Mouse (Mus musculus): Measurements from ENCODE around the gene Tmem269. TPM values are rescaled to one million over a fixed set of nuclear protein-coding genes. Genes with fewer than 3 reads are reported as not detected.

Gene Tmem269
- polyA plus RNA-seq, 1 experiment from 2014 or later, result 0.07 TPM

DNA sequence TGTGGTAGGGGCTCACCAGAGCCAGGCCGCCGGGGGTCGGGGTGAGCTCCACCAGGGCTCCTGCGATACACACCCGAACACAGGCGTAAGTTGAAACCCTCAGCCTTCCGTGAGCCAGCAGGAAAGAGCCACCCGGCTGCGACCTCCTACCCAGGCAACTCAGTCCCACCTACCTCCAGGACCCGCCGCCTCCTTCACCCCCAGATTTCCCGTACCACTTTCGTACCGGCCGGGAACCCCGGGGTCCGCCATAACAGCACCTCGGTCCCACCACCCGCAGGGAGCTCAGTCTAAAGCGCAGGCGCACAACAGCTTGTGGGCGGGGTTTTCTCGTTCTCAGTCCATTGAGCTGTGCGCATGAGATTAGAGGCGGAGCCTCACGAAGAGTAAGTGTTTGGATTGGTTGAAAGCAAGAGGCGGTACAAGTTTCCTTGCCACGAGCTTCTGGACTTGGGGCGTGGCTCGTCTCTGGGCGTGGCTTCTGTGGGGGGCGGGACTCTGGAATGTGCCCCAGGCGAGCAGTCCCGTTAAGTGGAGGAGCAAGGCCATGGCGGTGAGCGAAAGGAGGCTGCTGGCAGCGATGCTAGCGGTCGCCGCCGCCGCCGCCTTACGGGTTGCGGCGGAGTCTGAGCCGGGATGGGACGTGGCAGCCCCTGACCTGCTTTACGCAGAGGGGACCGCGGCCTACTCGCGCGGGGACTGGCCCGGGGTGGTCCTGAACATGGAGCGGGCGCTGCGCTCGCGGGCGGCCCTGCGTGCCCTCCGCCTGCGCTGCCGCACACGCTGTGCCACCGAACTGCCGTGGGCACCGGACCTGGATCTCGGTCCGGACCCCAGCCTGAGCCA lies 14.6 kb upstream of the Tmem269 start, which contains the start of the genes AU022252 and P3h1:
Gene AU022252 (minus strand): TSS at position 303 of the 846 bp plus-strand sequence.
Gene P3h1 (plus strand): TSS at position 506 of the 846 bp plus-strand sequence.
- TF ChIP-seq EP300 (optimal IDR thresholded peaks at IDR 0.05) (no peak), CTCF (IDR thresholded peaks at IDR 0.05; ENCODE audit: low read depth) (no peak)
- DNase-seq (ENCODE audit: low spot score) (peak; percentile 97), ATAC-seq (ENCODE audit: low FRiP score, low TSS enrichment) (peak; percentile 98)
- Histone ChIP-seq H3K36me3 (ENCODE audit: control insufficient read depth, insufficient read depth, low read length) (no peaks in the 10 kb centered on the region; the same call in 1 of the 2 replicates), H3K27me3 (ENCODE audit: control insufficient read depth, insufficient read depth, low read length) (no peaks in the 10 kb centered on the region), H3K9ac (ENCODE audit: low read length) (peak within 1 kb of the TSS; percentile 81), H3K4me1 (replicated peaks; ENCODE audit: control insufficient read depth, insufficient read depth) (no peaks in the 10 kb centered on the region), H3K9me3 (ENCODE audit: control insufficient read depth, low read length) (no peaks in the 10 kb centered on the region), H3K4me3 (ENCODE audit: low read depth, low read length) (peak within 1 kb of the TSS; percentile 87), H3K27ac (replicated peaks) (peak within 1 kb of the TSS; percentile 76), H3K4me2 (replicated peaks; ENCODE audit: low read depth) (peak within 1 kb of the TSS; percentile 89)
- WGBS, result under 1% methylated on average over 57 of the region's 71 CpGs

DNA sequence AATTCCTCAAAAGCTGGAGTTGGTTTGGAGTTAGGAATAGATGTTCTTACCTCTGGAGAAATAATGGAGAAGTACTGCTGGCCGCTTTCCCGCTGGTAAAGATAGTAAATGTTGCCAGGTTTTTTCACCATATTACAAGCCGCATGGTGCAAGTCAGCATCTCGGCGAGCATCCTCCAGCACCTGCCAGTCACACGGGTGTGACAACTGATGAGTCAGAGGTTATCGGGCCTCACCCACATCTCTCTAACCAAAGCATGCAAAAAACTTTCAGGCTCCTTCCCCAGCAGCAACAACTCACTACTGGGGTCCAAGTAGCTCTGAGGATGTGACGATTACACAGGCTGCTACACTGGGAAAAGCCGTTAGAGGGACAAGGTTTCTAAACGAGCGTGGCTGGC lies 8.7 kb upstream of the Tmem269 start:
- H3K4me2 ChIP-seq (replicated peaks; ENCODE audit: low read depth), result no peak overlapping the region
- ATAC-seq (ENCODE audit: low FRiP score, low TSS enrichment) (no peak), DNase-seq (ENCODE audit: low spot score) (no peak)
- no peak overlapping the region for H3K9ac ChIP-seq (ENCODE audit: low read length)
- H3K36me3 ChIP-seq (ENCODE audit: control insufficient read depth, insufficient read depth, low read length), result peaks cover 10% of the 10 kb centered on the region; the same call in 1 of the 2 replicates
- no peak overlapping the region for H3K27ac ChIP-seq (replicated peaks)
- H3K4me3 ChIP-seq (ENCODE audit: low read depth, low read length), result no peak overlapping the region
- no peaks in the 10 kb centered on the region for H3K9me3 ChIP-seq (ENCODE audit: control insufficient read depth, low read length)
- H3K27me3 ChIP-seq (ENCODE audit: control insufficient read depth, insufficient read depth, low read length), result no peaks in the 10 kb centered on the region
- TF ChIP-seq EP300 (optimal IDR thresholded peaks at IDR 0.05) (no peak), CTCF (IDR thresholded peaks at IDR 0.05; ENCODE audit: low read depth) (no peak)
- 89% methylated on average over 11 of the region's 11 CpGs for WGBS
- H3K4me1 ChIP-seq (replicated peaks; ENCODE audit: control insufficient read depth, insufficient read depth), result no peaks in the 10 kb centered on the region

DNA sequence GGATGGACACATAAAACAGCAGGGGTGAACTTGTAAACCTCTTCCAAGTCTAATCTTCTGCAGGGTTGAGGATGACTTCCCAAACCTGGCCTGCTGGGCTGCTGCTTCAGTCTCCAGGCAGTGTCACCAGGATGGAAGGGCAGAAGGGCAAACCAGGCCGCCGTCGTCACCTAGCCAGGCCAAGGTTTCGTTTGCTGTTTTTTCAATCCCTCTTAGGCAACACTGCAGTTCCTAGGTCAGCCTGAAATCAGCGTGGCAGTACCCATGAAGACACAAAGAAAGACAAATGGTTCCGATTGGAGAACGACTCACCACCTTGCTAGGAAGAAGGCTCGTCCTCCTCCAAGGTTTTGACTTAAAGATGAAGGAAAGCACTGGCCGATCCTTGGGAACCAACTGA lies 7.7 kb upstream of the Tmem269 start:
- Histone ChIP-seq H3K4me3 (ENCODE audit: low read depth, low read length) (no peak overlapping the region), H3K36me3 (ENCODE audit: control insufficient read depth, insufficient read depth, low read length) (peaks cover 10% of the 10 kb centered on the region; the same call in 1 of the 2 replicates), H3K9me3 (ENCODE audit: control insufficient read depth, low read length) (no peaks in the 10 kb centered on the region), H3K4me1 (replicated peaks; ENCODE audit: control insufficient read depth, insufficient read depth) (no peaks in the 10 kb centered on the region), H3K9ac (ENCODE audit: low read length) (no peak overlapping the region), H3K27ac (replicated peaks) (no peak overlapping the region), H3K27me3 (ENCODE audit: control insufficient read depth, insufficient read depth, low read length) (no peaks in the 10 kb centered on the region), H3K4me2 (replicated peaks; ENCODE audit: low read depth) (no peak overlapping the region)
- ATAC-seq (ENCODE audit: low FRiP score, low TSS enrichment), result no peak
- WGBS, result 85% methylated on average over 9 of the region's 9 CpGs
- TF ChIP-seq EP300 (optimal IDR thresholded peaks at IDR 0.05), result no peak
- no peak for TF ChIP-seq CTCF (IDR thresholded peaks at IDR 0.05; ENCODE audit: low read depth)
- no peak for DNase-seq (ENCODE audit: low spot score)

DNA sequence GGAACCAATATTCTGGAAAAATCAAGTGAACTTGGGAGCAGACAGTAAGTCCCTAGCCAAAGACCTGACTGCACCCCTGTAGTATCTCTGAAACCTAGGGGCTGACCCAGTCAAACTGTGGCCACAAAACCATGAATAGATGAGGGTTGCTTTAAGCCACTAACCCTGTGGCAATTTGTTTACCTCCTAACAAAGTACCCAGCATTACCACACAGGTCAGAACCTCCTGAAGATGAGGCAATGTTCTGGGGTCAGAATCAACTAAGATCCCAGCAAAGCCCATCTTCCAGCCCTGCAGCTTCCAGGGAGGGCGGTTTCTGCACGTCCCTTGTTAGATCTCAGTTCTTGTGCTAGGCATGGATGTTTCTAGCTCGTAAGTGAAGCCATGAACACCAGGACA lies 6.5 kb upstream of the Tmem269 start:
- ATAC-seq (ENCODE audit: low FRiP score, low TSS enrichment), result no peak
- H3K4me3 ChIP-seq (ENCODE audit: low read depth, low read length), result no peak overlapping the region
- no peaks in the 10 kb centered on the region for H3K9me3 ChIP-seq (ENCODE audit: control insufficient read depth, low read length)
- no peak for DNase-seq (ENCODE audit: low spot score)
- H3K27ac ChIP-seq (replicated peaks), result no peak overlapping the region
- no peaks in the 10 kb centered on the region for H3K27me3 ChIP-seq (ENCODE audit: control insufficient read depth, insufficient read depth, low read length)
- H3K36me3 ChIP-seq (ENCODE audit: control insufficient read depth, insufficient read depth, low read length), result peaks cover 10% of the 10 kb centered on the region; the same call in 1 of the 2 replicates
- no peaks in the 10 kb centered on the region for H3K4me1 ChIP-seq (replicated peaks; ENCODE audit: control insufficient read depth, insufficient read depth)
- WGBS, result 95% methylated on average over 3 of the region's 3 CpGs
- H3K4me2 ChIP-seq (replicated peaks; ENCODE audit: low read depth), result no peak overlapping the region
- H3K9ac ChIP-seq (ENCODE audit: low read length), result no peak overlapping the region
- TF ChIP-seq EP300 (optimal IDR thresholded peaks at IDR 0.05) (no peak), CTCF (IDR thresholded peaks at IDR 0.05; ENCODE audit: low read depth) (no peak)

GRCm38 (mm10) chr4:119223696-119224095 lies 5.7 kb upstream of the Tmem269 start:
- peak; percentile 45; the same call in 1 of the 2 replicates for ATAC-seq (ENCODE audit: low FRiP score, low TSS enrichment)
- no peak overlapping the region for H3K4me3 ChIP-seq (ENCODE audit: low read depth, low read length)
- no peaks in the 10 kb centered on the region for H3K9me3 ChIP-seq (ENCODE audit: control insufficient read depth, low read length)

GRCm38 (mm10) chr4:119216667-119217066 lies 1.4 kb downstream of the Tmem269 start:
- 57% methylated on average over 8 of the region's 8 CpGs for WGBS
- TF ChIP-seq EP300 (optimal IDR thresholded peaks at IDR 0.05), result no peak
- Histone ChIP-seq H3K27me3 (ENCODE audit: control insufficient read depth, insufficient read depth, low read length) (no peaks in the 10 kb centered on the region), H3K4me2 (replicated peaks; ENCODE audit: low read depth) (no peak overlapping the region), H3K9ac (ENCODE audit: low read length) (no peak overlapping the region), H3K4me3 (ENCODE audit: low read depth, low read length) (no peak overlapping the region), H3K36me3 (ENCODE audit: control insufficient read depth, insufficient read depth, low read length) (no peaks in the 10 kb centered on the region), H3K4me1 (replicated peaks; ENCODE audit: control insufficient read depth, insufficient read depth) (no peaks in the 10 kb centered on the region), H3K9me3 (ENCODE audit: control insufficient read depth, low read length) (no peaks in the 10 kb centered on the region), H3K27ac (replicated peaks) (no peak overlapping the region)
- peak; percentile 35; the same call in 1 of the 2 replicates for ATAC-seq (ENCODE audit: low FRiP score, low TSS enrichment)
- no peak for DNase-seq (ENCODE audit: low spot score)

More at GRCm38 (mm10) chr4:119223696-119224095, 5.7 kb upstream of the Tmem269 start:
- Histone ChIP-seq H3K4me1 (replicated peaks; ENCODE audit: control insufficient read depth, insufficient read depth) (no peaks in the 10 kb centered on the region), H3K36me3 (ENCODE audit: control insufficient read depth, insufficient read depth, low read length) (peaks cover 10% of the 10 kb centered on the region; the same call in 1 of the 2 replicates), H3K27me3 (ENCODE audit: control insufficient read depth, insufficient read depth, low read length) (no peaks in the 10 kb centered on the region), H3K4me2 (replicated peaks; ENCODE audit: low read depth) (no peak overlapping the region), H3K9ac (ENCODE audit: low read length) (no peak overlapping the region), H3K27ac (replicated peaks) (no peak overlapping the region)
- peak; percentile 80 for TF ChIP-seq CTCF (IDR thresholded peaks at IDR 0.05; ENCODE audit: low read depth)
- no peak for TF ChIP-seq EP300 (optimal IDR thresholded peaks at IDR 0.05)
- WGBS, result 69% methylated on average over 1 of the region's 1 CpGs
- peak; percentile 50 for DNase-seq (ENCODE audit: low spot score)
